Mouse (Mus musculus): ENCODE measurements at regions not wholly inside any gene's neighbourhood (a gene's known extent, or its start where the extent isn't known, plus 50 kb on each side); places are given as distances from the start of the nearest gene placed in this dataset.

DNA sequence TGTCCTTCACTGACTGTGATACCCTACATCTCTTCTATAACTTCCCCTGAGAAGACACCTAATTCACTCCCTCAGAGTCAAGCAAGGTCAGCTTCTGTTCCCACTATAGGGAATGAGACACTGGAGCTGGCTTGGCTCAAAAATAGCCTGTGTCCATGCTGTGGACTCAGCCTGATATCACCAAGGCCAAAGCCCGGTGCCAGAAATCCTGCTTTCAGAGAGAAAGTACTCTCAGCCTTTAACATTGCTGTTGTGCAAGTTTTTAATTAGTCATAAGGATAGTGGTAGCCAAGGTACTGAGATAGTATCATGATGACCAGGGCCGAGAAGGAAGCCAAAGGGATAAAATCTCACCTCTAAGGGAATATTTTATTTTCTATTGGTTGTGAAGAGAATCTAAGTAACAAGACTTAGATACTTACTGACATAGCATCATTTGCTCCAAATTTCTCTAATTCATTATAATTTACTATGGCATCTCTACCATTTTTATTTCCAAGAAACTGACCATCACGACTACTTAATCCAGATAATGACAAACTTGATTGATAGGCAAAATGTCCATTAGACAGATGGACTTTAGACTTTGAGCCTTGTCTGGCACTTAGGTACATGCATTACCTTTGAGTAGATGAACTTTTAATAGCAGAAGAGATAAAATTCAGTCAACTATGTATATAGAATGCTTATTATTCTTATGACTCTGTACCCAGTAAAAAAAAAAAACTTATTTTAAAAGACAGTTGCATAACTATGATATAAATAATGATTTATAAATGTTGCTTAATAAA, 64.7 kb upstream of the Nrip1 start:
- Histone ChIP-seq H3K9ac (ENCODE audit: insufficient read depth, low read depth, low read length, poor library complexity, severe bottlenecking) (no peak overlapping the region), H3K27ac (ENCODE audit: insufficient read depth, low read depth, low read length, poor library complexity, severe bottlenecking) (no peak overlapping the region), H3K36me3 (ENCODE audit: control insufficient read depth, insufficient read depth, low read length, poor library complexity, severe bottlenecking) (no peaks in the 10 kb centered on the region), H3K4me1 (ENCODE audit: control insufficient read depth in 2 of 2, insufficient read depth in 2 of 2, low read length in 2 of 2, poor library complexity in 1 of 2) (no peaks in the 10 kb centered on the region), H3K4me3 (ENCODE audit: insufficient read depth in 1 of 2, low read depth in 1 of 2, low read length in 2 of 2, poor library complexity in 1 of 2, severe bottlenecking in 1 of 2) (no peak overlapping the region), H3K9me3 (ENCODE audit: control insufficient read depth, insufficient read depth, low read depth, low read length) (no peaks in the 10 kb centered on the region)
- TF ChIP-seq MAFK (IDR thresholded peaks at IDR 0.05; ENCODE audit: insufficient read depth, low read depth, low read length) (no peak), ZC3H11A (IDR thresholded peaks at IDR 0.05; ENCODE audit: borderline replicate concordance, low read depth, low read length) (no peak), ZNF384 (IDR thresholded peaks at IDR 0.05; ENCODE audit: low read depth, low read length) (no peak), HCFC1 (IDR thresholded peaks at IDR 0.05; ENCODE audit: borderline replicate concordance, insufficient read depth, low read length) (no peak), CHD2 (IDR thresholded peaks at IDR 0.05; ENCODE audit: low read depth, low read length) (no peak)
- in situ Hi-C loops (cut with MboI; ENCODE audit: low sequenced_read_pairs in 2 of 2, unreplicated experiment in 2 of 2): no loop called here
- DNase-seq (ENCODE audit: low read depth, low spot score): no peak

DNA sequence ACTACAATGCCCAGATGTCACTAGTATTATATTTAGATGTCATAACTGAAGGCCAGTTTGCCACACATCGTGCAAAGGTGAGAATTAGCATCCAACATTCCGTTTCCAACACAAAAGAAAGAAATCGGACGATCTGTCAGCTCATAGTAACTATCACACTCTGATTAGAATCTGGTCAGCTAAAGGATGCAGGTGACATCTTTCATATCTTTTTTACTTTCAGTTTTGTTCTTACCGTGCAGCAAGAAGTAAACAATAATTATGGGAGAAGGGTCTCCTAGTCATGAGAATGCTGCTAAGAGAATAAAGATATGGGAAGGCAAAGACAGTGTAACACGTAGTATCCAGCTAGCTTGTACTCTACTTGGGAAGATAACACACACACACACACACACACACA, 62.7 kb upstream of the Nrip1 start:
- Histone ChIP-seq H3K36me3 (ENCODE audit: control insufficient read depth, insufficient read depth, low read length, poor library complexity, severe bottlenecking) (no peaks in the 10 kb centered on the region), H3K27ac (ENCODE audit: insufficient read depth, low read depth, low read length, poor library complexity, severe bottlenecking) (no peak overlapping the region), H3K4me3 (ENCODE audit: insufficient read depth in 1 of 2, low read depth in 1 of 2, low read length in 2 of 2, poor library complexity in 1 of 2, severe bottlenecking in 1 of 2) (no peak overlapping the region), H3K4me1 (ENCODE audit: control insufficient read depth in 2 of 2, insufficient read depth in 2 of 2, low read length in 2 of 2, poor library complexity in 1 of 2) (no peaks in the 10 kb centered on the region), H3K9ac (ENCODE audit: insufficient read depth, low read depth, low read length, poor library complexity, severe bottlenecking) (no peak overlapping the region), H3K9me3 (ENCODE audit: control insufficient read depth, insufficient read depth, low read depth, low read length) (no peaks in the 10 kb centered on the region)
- DNase-seq (ENCODE audit: low read depth, low spot score): no peak
- TF ChIP-seq MAFK (IDR thresholded peaks at IDR 0.05; ENCODE audit: insufficient read depth, low read depth, low read length) (no peak), CHD2 (IDR thresholded peaks at IDR 0.05; ENCODE audit: low read depth, low read length) (no peak), ZC3H11A (IDR thresholded peaks at IDR 0.05; ENCODE audit: borderline replicate concordance, low read depth, low read length) (no peak), ZNF384 (IDR thresholded peaks at IDR 0.05; ENCODE audit: low read depth, low read length) (no peak)
- in situ Hi-C loops (cut with MboI; ENCODE audit: low sequenced_read_pairs in 2 of 2, unreplicated experiment in 2 of 2): no loop called here

DNA sequence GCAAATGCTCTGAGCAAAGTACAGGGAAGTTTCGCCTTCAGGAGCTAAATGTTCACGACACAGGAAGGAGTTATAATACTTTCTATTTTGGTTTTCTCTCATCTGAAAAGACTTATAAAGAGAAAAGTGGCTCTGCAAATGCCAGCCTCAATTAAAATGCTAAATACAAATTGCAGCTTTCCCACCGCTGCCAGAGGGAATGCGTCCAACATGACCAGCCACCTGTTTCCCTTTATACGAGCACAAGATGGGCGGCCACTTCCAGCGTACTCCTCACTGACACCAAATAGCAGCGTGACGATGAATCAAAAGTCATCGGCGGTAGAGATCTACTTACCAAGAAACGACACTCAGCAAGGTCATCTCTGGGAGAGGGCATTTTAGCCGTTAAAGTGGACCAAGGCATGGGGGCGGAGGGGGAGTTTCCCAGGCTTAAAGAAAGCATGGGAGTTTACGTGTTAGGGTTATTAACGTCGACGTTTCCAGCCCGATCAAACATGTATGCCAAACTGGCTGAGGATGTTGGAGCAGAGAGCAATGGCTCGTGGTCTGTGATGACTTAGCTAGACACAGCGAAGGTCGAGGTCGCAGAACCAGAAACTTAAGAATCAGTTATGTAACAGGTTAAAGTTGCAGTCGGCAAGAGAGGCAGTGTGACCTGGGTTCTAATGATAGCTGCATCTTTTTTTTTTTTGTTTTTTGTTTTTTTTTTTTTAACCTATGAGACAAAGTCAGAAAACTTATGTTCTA, 59.6 kb upstream of the Nrip1 start:
- no peaks in the 10 kb centered on the region for H3K9me3 ChIP-seq (ENCODE audit: control insufficient read depth, insufficient read depth, low read depth, low read length)
- no peak overlapping the region for H3K27ac ChIP-seq (ENCODE audit: insufficient read depth, low read depth, low read length, poor library complexity, severe bottlenecking)
- no peak overlapping the region for H3K9ac ChIP-seq (ENCODE audit: insufficient read depth, low read depth, low read length, poor library complexity, severe bottlenecking)
- no peaks in the 10 kb centered on the region for H3K36me3 ChIP-seq (ENCODE audit: control insufficient read depth, insufficient read depth, low read length, poor library complexity, severe bottlenecking)
- TF ChIP-seq ZNF384 (IDR thresholded peaks at IDR 0.05; ENCODE audit: low read depth, low read length) (no peak), MAFK (IDR thresholded peaks at IDR 0.05; ENCODE audit: insufficient read depth, low read depth, low read length) (no peak), ZC3H11A (IDR thresholded peaks at IDR 0.05; ENCODE audit: borderline replicate concordance, low read depth, low read length) (no peak), HCFC1 (IDR thresholded peaks at IDR 0.05; ENCODE audit: borderline replicate concordance, insufficient read depth, low read length) (no peak), CHD2 (IDR thresholded peaks at IDR 0.05; ENCODE audit: low read depth, low read length) (no peak)
- H3K4me3 ChIP-seq (ENCODE audit: insufficient read depth in 1 of 2, low read depth in 1 of 2, low read length in 2 of 2, poor library complexity in 1 of 2, severe bottlenecking in 1 of 2): no peak overlapping the region
- H3K4me1 ChIP-seq (ENCODE audit: control insufficient read depth in 2 of 2, insufficient read depth in 2 of 2, low read length in 2 of 2, poor library complexity in 1 of 2): no peaks in the 10 kb centered on the region
- DNase-seq (ENCODE audit: low read depth, low spot score): no peak
- in situ Hi-C loops (cut with MboI; ENCODE audit: low sequenced_read_pairs in 2 of 2, unreplicated experiment in 2 of 2): no loop called here

DNA sequence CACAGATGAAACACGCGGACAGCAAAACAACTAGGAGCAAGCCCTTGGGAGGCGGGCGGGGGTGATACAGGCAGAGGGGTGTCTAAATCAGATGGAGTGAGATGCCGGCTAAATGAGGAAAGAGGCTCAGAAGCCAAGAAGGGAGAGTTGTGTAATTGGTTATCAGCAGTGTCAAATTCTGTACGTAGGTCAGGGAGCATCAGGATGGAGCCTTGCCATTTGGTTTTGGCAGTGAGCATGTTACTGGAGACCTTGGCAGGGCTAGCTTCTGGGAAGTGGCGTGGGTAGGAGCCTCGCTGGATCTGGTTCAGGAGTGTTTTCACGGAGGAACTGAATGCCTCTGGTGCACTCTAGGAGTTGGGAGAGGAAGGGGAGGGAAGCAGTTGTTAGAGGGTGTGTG, 58.7 kb upstream of the Nrip1 start:
- H3K9me3 ChIP-seq (ENCODE audit: control insufficient read depth, insufficient read depth, low read depth, low read length): no peaks in the 10 kb centered on the region
- DNase-seq (ENCODE audit: low read depth, low spot score): no peak
- H3K36me3 ChIP-seq (ENCODE audit: control insufficient read depth, insufficient read depth, low read length, poor library complexity, severe bottlenecking): no peaks in the 10 kb centered on the region
- no peaks in the 10 kb centered on the region for H3K4me1 ChIP-seq (ENCODE audit: control insufficient read depth in 2 of 2, insufficient read depth in 2 of 2, low read length in 2 of 2, poor library complexity in 1 of 2)
- H3K27ac ChIP-seq (ENCODE audit: insufficient read depth, low read depth, low read length, poor library complexity, severe bottlenecking): no peak overlapping the region
- in situ Hi-C loops (cut with MboI; ENCODE audit: low sequenced_read_pairs in 2 of 2, unreplicated experiment in 2 of 2): no loop called here
- no peak overlapping the region for H3K4me3 ChIP-seq (ENCODE audit: insufficient read depth in 1 of 2, low read depth in 1 of 2, low read length in 2 of 2, poor library complexity in 1 of 2, severe bottlenecking in 1 of 2)
- TF ChIP-seq ZC3H11A (IDR thresholded peaks at IDR 0.05; ENCODE audit: borderline replicate concordance, low read depth, low read length) (no peak), ZNF384 (IDR thresholded peaks at IDR 0.05; ENCODE audit: low read depth, low read length) (no peak), CHD2 (IDR thresholded peaks at IDR 0.05; ENCODE audit: low read depth, low read length) (no peak), HCFC1 (IDR thresholded peaks at IDR 0.05; ENCODE audit: borderline replicate concordance, insufficient read depth, low read length) (no peak), MAFK (IDR thresholded peaks at IDR 0.05; ENCODE audit: insufficient read depth, low read depth, low read length) (no peak)
- H3K9ac ChIP-seq (ENCODE audit: insufficient read depth, low read depth, low read length, poor library complexity, severe bottlenecking): no peak overlapping the region

Measured in ES-E14 (cell line).